Mouse (Mus musculus) cerebellum, postnatal 14 days (tissue): ENCODE results near the gene Cep44.

Source experiments
- DNase-seq, 2 experiments: peaks; one replicate each; pipeline ENCODE4 v3.0.0; 2021; ENCODE audit warnings: mixed read lengths in 2 of 2

Cep44 gene

DNA sequence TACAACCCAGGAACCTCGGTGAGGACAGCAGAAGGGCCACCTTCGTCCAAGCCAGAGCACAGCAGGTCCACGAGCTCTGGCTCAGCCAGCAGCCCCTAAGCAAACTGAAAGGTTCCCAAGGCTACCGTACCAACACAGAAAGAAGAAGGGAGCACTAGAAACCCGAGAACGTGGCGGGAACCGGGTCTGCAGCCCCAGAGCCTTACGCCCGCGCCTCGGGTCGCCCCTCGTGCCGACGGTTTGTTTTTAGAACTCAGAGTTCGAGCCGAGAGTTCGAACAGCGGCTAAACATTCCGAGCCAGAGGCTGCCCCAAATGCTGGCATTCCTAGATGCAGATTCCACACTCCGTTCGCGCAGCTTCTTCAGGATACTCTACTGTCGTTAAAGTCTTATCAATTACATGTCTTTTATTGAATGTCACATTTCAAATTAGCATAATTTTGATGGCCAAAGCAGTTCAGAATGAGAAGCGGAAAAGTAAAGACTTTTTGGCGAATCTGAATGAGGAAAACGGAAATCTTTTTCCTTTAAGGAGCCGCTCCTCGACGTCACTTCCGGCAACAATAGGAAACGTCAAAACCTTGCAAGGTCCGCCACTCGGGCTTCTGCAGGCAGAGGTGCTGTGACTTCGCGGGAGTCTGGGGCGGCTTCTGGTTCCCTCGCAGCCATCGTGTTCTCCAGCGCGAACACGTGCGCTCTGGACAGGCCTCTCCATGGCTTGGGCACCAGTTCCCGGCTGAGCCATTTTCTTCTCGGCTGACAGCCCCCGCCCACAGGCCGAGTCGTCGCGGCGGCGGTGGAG, at the start of gene Cep44, which contains the start of gene Fbxo8:
Gene Cep44, minus strand, starts transcription at position 490 of the 803 bp plus-strand sequence.
Gene Fbxo8, plus strand, starts transcription at position 533 of the 803 bp plus-strand sequence.
- DNase-seq: peak; percentile 83 to 87

DNA sequence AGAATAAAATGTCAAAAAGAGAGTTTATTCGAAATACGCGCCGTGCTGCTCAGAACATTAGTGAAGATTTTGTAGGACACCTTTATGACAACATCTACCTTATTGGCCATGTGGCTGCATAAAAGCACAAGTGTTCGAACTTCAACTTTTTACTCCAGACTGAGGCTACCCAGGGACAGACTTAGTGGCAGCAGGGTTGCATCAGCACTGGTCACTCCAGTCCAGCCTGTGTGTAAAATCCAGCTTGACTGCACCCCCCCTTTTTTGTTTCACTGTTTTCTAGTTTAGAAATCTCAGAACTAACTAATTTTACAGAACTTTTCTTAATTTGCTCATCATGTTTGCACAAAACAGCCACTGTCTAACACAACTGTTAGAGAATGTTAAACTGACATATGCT, 40.7 kb upstream of the Cep44 start:
- no peak for DNase-seq

DNA sequence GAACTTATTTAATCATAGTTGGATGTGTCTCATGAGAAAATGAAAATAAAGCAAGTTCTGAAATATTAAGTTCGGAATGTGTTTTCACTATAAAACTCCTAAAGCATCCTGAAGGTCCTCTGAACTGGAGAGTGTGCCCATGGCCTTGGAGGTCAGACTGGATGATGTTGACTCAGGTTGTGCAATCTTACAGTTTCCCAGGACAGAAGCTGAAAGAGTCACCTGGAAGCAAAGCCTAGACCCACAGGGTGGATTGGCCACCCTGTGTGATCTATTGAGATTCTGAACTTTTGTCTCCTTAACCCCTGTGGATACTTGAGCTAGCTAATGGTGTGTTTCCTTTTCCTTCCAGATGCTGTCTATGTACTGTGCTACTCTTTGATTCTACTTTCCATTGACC, 40.2 kb upstream of the Cep44 start:
- no peak for DNase-seq

DNA sequence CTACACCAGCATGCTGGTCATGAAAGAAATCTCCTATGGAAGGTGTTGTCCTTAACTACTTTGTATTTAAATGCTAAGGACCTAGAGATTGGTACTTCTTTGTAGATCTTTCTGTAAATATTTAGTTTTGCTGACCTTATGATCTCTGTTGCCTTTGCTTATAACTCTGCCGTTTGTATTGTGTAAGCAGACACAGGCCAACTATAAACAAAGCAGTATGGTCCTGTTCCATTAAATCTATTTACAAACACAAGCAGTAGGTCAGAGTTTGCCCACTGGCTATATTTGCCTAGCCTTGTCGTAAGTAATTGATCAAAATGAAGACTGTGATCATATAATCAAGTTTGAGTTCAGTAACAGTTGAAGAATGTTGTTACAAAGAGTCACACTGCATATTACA, 38.2 kb upstream of the Cep44 start:
- DNase-seq: no peak

DNA sequence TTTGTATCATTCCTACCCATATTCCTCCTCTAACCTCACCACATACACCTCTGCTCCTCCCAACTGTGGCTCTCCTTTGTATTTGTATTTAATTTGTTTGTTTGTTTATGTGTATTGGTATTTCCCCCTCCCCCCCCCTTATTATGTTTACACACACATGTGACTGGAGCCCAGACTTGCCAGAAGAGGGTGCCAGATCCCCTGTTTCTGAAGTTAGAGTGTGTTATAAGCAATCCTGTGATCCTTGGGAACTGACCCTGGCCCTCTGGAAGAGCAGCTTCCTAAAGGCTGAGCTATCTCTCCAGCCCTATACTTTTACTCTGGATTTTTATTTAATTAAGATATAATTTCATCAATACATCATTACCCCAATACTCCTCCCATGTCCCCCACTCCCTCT, 32.0 kb upstream of the Cep44 start:
- peak; percentile 13 to 43 for DNase-seq

DNA sequence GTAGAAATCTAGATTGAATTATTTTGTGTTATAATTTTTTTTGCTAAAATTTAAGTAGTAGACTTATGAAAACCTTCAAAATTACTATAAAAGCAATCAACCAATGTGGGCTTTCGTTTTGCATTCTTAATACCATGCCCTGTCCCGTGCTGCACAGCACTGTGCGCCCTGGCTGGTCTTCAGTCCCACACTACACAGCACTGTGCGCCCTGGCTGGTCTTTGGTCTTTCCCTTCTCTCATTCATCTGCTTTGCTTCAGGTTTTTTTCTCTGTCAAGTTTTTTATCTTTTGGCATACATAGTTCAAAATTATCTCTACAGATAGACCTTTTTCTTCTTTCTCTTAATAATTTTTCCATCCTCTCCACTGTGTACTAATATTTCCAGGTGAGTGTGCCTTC, 30.1 kb upstream of the Cep44 start:
- DNase-seq: peak in 1 of 2 experiments; percentile 27

DNA sequence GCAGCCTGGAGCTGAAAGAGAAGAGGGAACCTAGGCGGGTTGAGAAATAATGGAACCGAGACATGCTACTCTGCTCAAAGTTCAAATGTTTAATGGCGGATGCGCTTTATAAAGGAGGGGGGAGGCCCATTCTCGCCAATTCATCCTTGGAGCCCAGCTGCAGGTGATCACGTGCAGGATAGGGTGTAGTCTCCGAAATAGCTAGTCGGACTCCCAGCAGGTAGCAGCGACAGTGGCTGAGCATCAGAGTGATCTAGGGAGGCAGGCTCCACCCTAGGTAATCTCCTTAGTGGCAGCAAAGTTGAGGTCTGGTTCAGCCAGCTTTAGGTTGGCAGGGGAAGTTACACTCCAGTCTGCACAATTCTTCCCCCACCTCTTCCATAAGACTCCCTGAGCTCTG, 16.0 kb upstream of the Cep44 start:
- no peak for DNase-seq

DNA sequence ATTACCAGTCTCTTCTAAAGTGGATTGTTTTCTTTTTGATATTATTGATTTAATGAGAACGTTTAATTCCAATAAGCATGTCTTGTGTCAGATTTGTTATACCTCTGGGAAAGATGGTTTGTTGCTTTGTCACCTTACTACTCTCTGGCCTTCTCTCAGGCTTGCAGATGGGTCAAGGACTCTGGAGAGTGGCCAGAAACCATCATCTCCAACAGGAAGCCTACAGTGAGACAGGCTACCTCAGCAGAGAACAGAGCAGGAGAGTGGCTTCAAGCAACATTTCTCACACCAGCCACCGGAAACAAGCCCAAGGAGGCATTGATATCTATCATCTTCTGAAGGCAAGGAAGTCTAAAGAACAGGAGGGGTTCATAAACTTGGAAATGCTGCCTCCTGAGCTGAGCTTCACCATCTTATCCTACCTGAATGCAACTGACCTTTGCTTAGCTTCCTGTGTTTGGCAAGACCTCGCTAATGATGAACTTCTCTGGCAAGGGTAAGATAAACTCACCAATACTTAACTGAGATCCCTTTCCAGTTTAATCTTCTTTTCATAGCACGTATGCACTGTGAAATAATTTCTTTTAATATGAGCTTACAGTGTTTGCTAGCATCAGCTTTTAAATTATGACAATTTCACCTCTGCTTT, 13.7 kb upstream of the Cep44 start:
- peak; percentile 29 to 52 for DNase-seq

DNA sequence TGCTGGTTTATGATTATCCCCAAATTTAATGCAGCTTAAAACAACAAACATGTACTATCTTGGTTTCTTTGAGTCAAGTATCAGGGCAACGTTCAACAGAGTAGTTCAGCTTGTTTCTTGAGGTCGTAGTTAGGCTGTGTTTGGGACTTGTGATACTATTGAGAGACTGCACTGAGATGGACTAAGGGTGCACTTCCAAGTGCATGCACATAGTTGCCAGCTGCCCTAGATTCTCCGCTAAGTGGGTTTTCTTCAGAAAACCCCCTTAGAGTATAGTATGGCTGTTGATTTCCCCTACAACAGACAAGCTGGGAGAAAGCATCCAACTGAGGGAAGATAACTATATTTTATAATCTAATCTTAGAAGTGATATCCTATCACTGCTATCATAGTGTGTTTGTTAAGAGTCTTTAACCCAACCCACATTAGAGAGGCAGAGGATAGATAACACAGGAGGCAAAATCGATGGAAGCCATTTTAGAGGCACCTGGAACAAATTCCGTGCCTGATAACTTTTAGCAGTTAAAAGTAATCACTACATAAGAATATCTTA, 1.8 kb upstream of the Cep44 start:
- DNase-seq: no peak

DNA sequence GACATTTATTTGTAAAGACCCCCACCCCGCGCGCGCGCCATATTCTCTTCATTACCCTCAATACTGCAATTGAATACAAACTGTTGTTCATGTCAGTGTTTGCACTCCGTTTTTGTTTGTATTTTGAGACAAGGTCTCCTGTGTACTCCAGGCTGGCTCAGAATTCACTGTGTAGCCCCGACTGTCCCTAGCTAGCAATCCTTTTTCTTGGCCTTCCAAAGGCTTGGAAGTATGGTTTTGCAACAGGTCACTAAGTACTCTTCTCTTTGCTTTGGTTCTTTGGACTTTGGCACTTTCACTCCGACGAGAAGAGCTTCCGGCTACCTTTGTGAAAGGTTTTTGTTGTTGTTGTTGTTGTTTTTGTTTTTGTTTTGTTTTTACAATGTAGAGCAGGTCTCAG, 1.2 kb upstream of the Cep44 start:
- peak; percentile 10 to 20 for DNase-seq

DNA sequence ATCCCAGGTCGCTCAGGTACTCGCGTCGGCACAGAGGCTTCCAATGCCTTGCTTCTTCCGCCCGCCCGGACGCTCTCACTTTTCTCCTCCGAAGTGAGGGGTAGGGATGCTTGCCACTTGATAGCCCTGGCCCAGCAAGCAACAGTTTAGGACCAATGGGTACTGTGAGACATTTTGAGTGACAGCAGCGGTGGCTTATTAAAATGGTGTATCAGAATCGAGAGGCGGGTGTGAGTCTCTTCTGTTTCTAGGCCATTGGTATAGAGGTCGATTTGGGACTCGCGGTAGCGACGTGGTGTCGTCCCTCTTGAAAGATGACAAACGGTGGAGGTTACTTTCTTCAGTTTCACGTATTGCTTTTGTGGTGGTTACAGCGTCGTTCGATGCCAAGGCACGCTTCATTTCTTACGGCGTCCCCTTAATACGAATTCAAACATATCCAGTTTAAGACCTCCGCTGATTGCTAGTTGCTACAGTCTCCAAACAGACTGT, 560 bp upstream of the Cep44 start:
- peak; percentile 89 to 90 for DNase-seq

DNA sequence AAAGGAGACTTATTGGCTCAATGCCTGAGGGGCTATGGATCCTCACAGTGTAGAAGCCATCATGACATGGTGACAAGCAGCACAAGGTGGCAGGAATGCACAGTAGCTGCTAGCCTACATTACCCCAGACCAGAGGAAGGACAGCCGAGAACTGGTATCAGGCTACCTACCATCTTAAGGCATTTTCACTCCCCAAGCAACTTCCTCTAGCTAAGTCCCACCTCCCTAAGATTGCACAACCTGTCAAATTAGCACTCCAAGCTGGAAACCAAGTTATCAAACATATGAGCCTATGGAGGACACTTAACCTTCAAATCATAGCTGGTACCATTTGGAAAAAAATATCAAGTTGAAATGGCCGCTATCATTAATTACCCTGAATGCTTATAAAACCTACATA, 3.0 kb downstream of the Cep44 start:
- DNase-seq: no peak

DNA sequence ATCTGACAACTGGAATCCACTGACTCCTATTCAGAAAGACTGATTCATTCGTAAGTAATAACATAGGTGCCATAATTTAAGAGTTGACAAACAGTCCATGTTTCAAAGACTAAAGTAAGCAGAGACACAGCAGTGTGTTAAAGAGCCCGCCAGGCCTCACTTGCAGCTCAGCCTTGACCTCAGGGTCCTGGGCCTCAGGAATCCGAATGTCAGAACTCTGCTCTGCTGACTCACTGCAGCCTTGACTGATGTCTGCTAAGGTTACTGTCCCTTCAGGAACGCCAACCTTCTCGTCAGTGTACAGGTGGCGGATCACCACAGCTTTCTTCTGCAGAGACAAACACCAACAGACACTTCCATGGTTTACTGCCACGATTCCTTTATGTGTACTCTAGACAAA, 10.1 kb downstream of the Cep44 start:
- DNase-seq: no peak

DNA sequence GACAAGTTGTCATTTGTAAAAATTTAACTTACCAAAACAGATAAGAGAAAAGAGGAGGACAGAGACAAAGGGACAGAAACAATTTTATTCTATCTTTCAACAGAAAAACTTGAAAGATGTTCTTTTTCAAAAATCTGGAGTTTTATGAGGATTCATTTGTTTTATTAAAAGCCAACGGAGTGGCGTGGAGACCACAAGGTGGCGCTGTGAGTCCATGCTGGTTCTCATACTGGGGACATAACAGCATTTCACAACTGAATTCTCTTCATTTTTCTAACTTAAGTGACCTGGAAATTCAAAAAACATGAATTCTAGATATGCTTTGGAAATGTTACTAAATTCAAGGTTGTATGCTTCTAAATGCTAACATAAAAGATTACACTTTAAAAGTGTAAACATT, 20.5 kb downstream of the Cep44 start:
- DNase-seq: peak; percentile 65 to 81

DNA sequence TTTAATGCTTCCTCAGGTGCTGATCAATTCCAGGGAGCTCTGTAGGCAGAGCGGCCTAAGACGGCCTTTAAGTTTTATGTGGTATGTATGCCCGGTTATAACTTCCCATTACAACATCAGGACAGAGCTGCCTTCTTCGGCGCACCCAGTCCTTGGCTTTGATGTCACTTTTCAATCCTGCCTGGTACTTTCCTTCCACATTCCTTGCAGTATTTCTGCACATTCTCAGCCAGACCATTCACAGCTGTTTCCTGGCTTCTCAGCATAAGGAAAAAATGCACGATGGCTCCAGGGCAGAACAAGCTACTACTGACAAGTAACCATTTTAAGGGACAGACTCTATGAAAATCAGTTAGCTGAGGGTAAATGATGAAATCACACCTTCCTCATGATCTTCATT, 22.0 kb downstream of the Cep44 start:
- DNase-seq: no peak

DNA sequence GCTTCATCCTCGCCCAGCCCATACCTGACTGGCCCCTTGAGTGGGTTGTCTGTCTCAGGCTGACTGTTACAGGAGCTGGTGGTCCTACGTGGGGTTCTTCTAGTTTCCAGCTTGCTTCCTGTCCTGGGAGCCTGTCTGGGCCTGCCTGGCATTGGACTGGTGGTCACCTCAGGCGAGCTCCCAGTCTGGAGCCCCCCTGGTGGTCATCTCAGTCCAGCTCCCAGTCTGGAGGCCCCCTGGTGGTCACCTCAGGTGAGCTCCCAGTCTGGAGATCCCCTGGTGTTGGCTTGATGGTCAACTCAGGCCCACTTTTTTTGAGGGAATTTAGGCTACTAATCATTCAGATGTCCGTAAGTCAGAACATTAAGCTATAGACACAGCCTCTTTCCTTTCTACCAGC, 29.8 kb downstream of the Cep44 start:
- DNase-seq: no peak

DNA sequence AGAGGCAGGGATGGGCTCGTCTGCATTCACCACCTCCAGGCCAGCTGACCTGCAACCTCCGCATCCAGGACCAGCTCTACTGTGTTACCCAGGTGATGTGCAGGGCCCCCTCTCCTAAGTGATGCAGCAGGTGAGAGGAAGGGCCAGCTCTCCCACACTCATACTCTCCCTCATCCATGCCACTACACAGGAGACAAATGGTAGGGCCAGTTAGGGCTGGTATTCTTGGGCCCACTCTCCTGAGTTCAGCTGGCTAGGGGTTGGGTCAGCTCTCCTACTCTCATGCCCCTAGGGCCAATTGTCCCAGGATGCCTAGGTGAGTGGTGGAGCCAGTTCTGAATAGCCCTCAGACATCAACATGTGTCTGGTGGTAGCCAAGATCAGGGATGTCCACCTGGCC, 30.6 kb downstream of the Cep44 start:
- DNase-seq: no peak

DNA sequence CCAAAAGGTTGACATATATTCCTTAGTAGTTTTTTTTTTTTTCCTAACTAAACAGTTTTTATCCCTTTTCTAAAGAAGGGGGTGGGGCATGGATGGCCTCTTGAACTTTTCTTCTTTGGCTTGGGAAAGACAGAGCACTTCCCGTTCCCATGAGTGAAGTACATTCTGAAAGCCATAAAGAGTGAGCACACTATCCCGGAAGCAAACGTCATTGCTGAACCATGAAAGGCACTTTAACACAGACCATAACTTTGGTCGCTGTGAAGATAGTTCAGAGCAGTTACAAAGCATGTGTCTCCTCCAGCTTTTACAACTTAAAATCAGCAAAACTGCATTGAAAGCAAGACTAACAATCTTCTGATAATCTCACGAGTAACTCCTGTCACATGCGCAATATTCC, 32.0 kb downstream of the Cep44 start:
- DNase-seq: no peak

DNA sequence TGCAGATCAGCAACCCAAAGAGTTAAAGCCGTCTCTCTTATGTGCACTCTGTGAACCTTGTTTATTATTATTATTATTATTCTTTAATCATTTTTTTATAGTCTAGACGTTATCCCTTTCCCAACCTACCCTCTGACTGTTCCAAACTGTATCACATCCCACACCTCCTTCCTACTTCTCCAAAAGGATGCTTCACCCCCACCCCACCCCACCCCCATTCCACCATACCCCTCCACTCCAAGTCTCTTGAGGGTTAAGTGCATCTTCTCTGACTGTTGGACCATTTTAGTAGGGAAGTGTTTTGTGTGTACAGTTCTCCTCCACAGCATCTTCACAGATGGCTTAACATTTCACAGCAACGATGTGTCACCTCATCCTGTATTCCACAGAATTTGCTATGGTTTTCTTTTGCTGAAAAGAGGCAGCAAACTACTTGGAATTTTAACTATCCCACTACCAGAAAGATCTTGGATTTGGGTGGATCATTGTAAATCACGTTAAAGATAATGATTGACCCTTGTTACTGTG, 41.8 kb downstream of the Cep44 start:
- DNase-seq: no peak

DNA sequence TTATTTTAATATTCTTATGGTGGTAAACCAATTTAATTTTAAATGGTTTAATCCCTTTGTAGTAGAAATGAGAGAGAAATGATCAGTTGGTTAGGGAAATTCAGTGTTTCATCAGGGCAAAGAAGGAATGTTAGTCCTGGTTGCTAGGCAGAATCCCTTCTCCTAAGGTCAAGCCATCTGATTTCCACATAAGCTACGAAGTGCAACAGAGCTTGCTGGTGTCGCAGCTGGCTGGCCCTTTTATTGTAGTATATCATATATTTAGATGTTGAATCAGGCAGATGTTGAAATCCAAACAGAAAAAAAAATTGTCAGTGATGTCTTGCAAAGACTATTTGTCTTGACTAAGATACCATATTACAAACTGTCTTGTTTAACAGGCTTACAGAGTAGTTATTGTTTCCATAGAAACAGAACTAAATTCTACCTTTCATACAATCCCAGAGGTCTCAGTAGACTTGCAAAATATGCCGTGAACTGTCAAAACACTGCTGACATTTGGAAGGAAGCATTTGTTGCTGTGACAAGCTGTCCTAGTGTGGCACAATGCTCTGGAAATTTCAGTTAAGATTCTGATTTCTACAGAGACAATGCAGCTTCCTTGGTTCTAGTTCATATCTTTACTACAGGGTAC, 42.4 kb downstream of the Cep44 start:
- no peak for DNase-seq

DNA sequence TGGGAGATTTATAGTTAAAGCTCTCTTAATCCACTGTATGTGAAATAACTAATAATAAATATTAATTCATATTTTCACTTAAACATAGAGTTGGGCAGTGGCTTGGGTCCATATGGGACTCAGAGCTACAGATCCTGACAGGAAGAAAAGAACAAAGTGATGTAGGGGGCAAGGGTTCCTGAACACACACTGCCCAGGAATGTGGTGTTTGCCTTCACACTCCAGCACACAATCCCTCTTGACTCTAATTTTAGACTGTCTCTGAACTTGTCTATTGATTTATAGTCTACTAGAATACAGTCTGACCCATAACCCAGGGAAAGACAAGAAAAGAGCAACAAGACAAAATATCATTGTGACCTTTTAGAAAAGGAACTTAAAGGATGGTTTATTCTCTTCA, 48.9 kb downstream of the Cep44 start:
- no peak for DNase-seq

DNA sequence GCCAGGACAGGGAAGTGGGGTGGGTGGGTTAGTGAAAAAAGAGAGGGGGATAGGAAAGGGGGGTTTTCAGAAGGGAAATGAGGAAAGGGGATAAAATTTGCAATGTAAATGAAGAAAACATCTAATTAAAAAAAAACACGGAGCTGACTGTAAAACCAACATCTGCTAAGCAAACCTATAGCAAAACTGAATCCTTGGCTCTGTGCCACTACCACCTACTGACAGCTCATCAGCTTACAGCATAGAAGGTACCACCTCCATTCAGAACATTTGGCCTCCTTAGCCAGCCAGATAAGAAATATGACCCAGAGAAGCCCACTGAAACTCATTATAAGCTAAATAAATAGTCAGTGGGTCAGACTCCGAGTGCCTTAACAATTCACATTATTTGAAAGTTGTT, 61.4 kb downstream of the Cep44 start:
- peak in 1 of 2 experiments; percentile 7 for DNase-seq

DNA sequence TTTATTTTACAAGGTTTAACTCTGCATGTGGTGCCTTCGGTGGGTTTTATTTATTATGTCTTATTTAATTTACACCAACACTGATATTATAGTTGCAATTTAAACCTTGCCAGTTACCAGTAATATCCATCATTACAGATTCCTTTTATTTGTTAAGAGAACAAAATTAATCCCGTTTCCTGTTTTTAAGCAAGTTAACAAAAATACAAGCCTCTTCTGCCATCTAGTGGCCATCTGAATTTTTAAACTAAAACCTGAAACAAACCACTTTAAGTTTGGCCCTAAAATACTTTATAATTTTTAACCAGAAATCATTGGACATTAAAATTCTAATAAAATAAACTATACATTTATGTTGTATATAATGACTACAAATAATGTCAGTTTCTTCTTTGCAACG, 64.8 kb downstream of the Cep44 start:
- peak; percentile 7 to 20 for DNase-seq
